Mouse (Mus musculus) kidney, adult 2 months (tissue): ENCODE measurements around the gene Esrrg.

Source experiments
- CTCF ChIP-seq: fragments of 200-500 bp; conservative IDR thresholded peaks from 2 replicates; pipeline ENCODE4 v1.5.1; 2011; ENCODE audit warnings: low read depth, mild to moderate bottlenecking, control low read depth, low read length, moderate library complexity, mixed read lengths; ENCODE audit not compliant: insufficient read depth, insufficient read length
- POLR2A ChIP-seq: fragments of 200-500 bp; IDR thresholded peaks from one replicate; pipeline ENCODE4 v1.6.1; 2011; ENCODE audit warnings: low read depth, low read length, control low read depth

GRCm38 (mm10) chr1:188080261-188080875, 471.8 kb downstream of the Esrrg start:
- TF ChIP-seq CTCF (no peak), POLR2A (no peak)
